Mouse (Mus musculus) heart, embryonic 13.5 days (tissue): ENCODE measurements around the gene Zc3h18. TPM values are rescaled to one million over a fixed set of nuclear protein-coding genes. Genes with fewer than 3 reads are reported as not detected.

Experiments
- ATAC-seq: fragments of 200-750 bp; cut with Nextera tagmentation; 2 replicates; pipeline ENCODE4 v1.8.0; 2017; ENCODE audit warnings: moderate TSS enrichment; ENCODE audit not compliant: insufficient number of reproducible peaks, low FRiP score, low TSS enrichment; ENCODE audit errors: extremely low read depth
- H3K27ac ChIP-seq: fragments of 300-500 bp; sonication (generic); replicated peaks from 2 replicates; pipeline ENCODE4 v1.5.1; 2015; ENCODE audit warnings: moderate library complexity, mild to moderate bottlenecking, inconsistent platforms
- H3K27me3 ChIP-seq: fragments of 300-500 bp; sonication (generic); replicated peaks from 2 replicates; pipeline ENCODE4 v1.6.1; 2015; ENCODE audit warnings: mild to moderate bottlenecking, inconsistent platforms
- H3K36me3 ChIP-seq: fragments of 300-500 bp; sonication (generic); 2 replicates; pipeline ENCODE4 v1.6.1; 2015; ENCODE audit warnings: mild to moderate bottlenecking, inconsistent platforms
- H3K4me1 ChIP-seq: fragments of 300-500 bp; sonication (generic); 2 replicates; pipeline ENCODE4 v1.6.1; 2015; ENCODE audit warnings: inconsistent platforms
- H3K4me2 ChIP-seq: fragments of 300-500 bp; sonication (generic); 2 replicates; pipeline ENCODE4 v1.6.1; 2015; ENCODE audit warnings: inconsistent platforms, mild to moderate bottlenecking, moderate library complexity
- H3K4me3 ChIP-seq: fragments of 300-500 bp; sonication (generic); 2 replicates; pipeline ENCODE4 v1.5.1; 2015; ENCODE audit warnings: moderate library complexity, mild to moderate bottlenecking, inconsistent platforms
- H3K9ac ChIP-seq: fragments of 300-500 bp; sonication (generic); 2 replicates; pipeline ENCODE4 v1.6.1; 2015; ENCODE audit warnings: inconsistent platforms, mild to moderate bottlenecking, moderate library complexity
- H3K9me3 ChIP-seq: fragments of 300-500 bp; sonication (generic); 2 replicates; pipeline ENCODE4 v1.6.1; 2016; ENCODE audit warnings: inconsistent platforms
- WGBS: fragments of 180-500 bp; shearing (Covaris S2); methylation state at CpG from one replicate; pipeline ENCODE4 v1.1.7; 2015; ENCODE audit warnings: mixed read lengths; 5-methylcytosine and 5-hydroxymethylcytosine counted together
- polyA plus RNA-seq: library from polyadenylated mRNA; unstranded; fragments of >200 nt; fragmentation: Nextera tagmentation; extraction: Ambion mirVana; gene quantifications from 2 replicates; pipeline ENCODE4 v1.2.1, GENCODE M21; 2015

Zc3h18 gene
- polyA plus RNA-seq, 1 experiment from 2014 or later: 31.1 TPM

GRCm38 (mm10) chr8:122336251-122336910, 40.0 kb upstream of the Zc3h18 start:
- Histone ChIP-seq H3K4me3 (peak overlapping the region; percentile 45), H3K27me3 (peaks cover 22% of the 10 kb centered on the region), H3K9me3 (no peaks in the 10 kb centered on the region), H3K4me1 (peaks cover 30% of the 10 kb centered on the region), H3K4me2 (peak overlapping the region; percentile 68), H3K27ac (no peak overlapping the region), H3K36me3 (peaks cover 89% of the 10 kb centered on the region), H3K9ac (peak overlapping the region; percentile 75)
- ATAC-seq: no peak; the same call in 1 of the 2 replicates
- 35% methylated on average over 81 of the region's 81 CpGs for WGBS

GRCm38 (mm10) chr8:122338852-122339251, 37.6 kb upstream of the Zc3h18 start:
- H3K9ac ChIP-seq: no peak overlapping the region
- H3K36me3 ChIP-seq: peaks cover 68% of the 10 kb centered on the region
- 61% methylated on average over 6 of the region's 6 CpGs for WGBS
- no peak overlapping the region for H3K4me2 ChIP-seq
- H3K27me3 ChIP-seq: peaks cover 22% of the 10 kb centered on the region
- peaks cover 44% of the 10 kb centered on the region for H3K4me1 ChIP-seq
- no peak overlapping the region for H3K4me3 ChIP-seq
- no peak overlapping the region for H3K27ac ChIP-seq
- ATAC-seq: no peak
- no peaks in the 10 kb centered on the region for H3K9me3 ChIP-seq

- no peak for ATAC-seq
- H3K36me3 ChIP-seq: peaks cover 49% of the 10 kb centered on the region
- H3K27ac ChIP-seq: no peak overlapping the region
- H3K4me3 ChIP-seq: no peak overlapping the region
- H3K27me3 ChIP-seq: peaks cover 11% of the 10 kb centered on the region; the same call in 1 of the 2 replicates
- H3K4me1 ChIP-seq: peaks cover 56% of the 10 kb centered on the region
- 82% methylated on average over 3 of the region's 3 CpGs for WGBS
- no peaks in the 10 kb centered on the region for H3K9me3 ChIP-seq
- H3K4me2 ChIP-seq: no peak overlapping the region
- H3K9ac ChIP-seq: no peak overlapping the region
Measured at GRCm38 (mm10) chr8:122340761-122341160, 35.6 kb upstream of the Zc3h18 start.

GRCm38 (mm10) chr8:122341790-122342189, 34.6 kb upstream of the Zc3h18 start:
- no peak for ATAC-seq
- peak overlapping the region; percentile 52 for H3K9ac ChIP-seq
- peaks cover 5% of the 10 kb centered on the region; the same call in 1 of the 2 replicates for H3K27me3 ChIP-seq
- 72% methylated on average over 6 of the region's 6 CpGs for WGBS
- peaks cover 39% of the 10 kb centered on the region for H3K36me3 ChIP-seq
- H3K4me2 ChIP-seq: no peak overlapping the region
- no peak overlapping the region for H3K4me3 ChIP-seq
- peaks cover 46% of the 10 kb centered on the region for H3K4me1 ChIP-seq
- no peaks in the 10 kb centered on the region for H3K9me3 ChIP-seq
- no peak overlapping the region for H3K27ac ChIP-seq

GRCm38 (mm10) chr8:122342362-122342761, 34.0 kb upstream of the Zc3h18 start:
- Histone ChIP-seq H3K27me3 (no peaks in the 10 kb centered on the region), H3K4me3 (no peak overlapping the region), H3K4me2 (peak overlapping the region; percentile 76), H3K27ac (peak overlapping the region; percentile 32; the same call in 1 of the 2 replicates), H3K9ac (peak overlapping the region; percentile 76), H3K4me1 (peaks cover 46% of the 10 kb centered on the region), H3K9me3 (no peaks in the 10 kb centered on the region), H3K36me3 (peaks cover 33% of the 10 kb centered on the region)
- no peak for ATAC-seq
- WGBS: 35% methylated on average over 5 of the region's 5 CpGs

- peaks cover 50% of the 10 kb centered on the region for H3K4me1 ChIP-seq
- H3K9ac ChIP-seq: peak overlapping the region; percentile 76
- no peaks in the 10 kb centered on the region for H3K27me3 ChIP-seq
- H3K4me2 ChIP-seq: peak overlapping the region; percentile 76
- WGBS: 4% methylated on average over 9 of the region's 9 CpGs
- H3K36me3 ChIP-seq: peaks cover 29% of the 10 kb centered on the region
- peak overlapping the region; percentile 32; the same call in 1 of the 2 replicates for H3K27ac ChIP-seq
- peak overlapping the region; percentile 48 for H3K4me3 ChIP-seq
- H3K9me3 ChIP-seq: no peaks in the 10 kb centered on the region
- no peak for ATAC-seq
Measured at GRCm38 (mm10) chr8:122342806-122343209, 33.6 kb upstream of the Zc3h18 start.

GRCm38 (mm10) chr8:122343341-122343740, 33.1 kb upstream of the Zc3h18 start:
- peak overlapping the region; percentile 76 for H3K9ac ChIP-seq
- H3K4me1 ChIP-seq: peaks cover 56% of the 10 kb centered on the region
- peak overlapping the region; percentile 32; the same call in 1 of the 2 replicates for H3K27ac ChIP-seq

GRCm38 (mm10) chr8:122343758-122344157, 32.7 kb upstream of the Zc3h18 start:
- ATAC-seq: no peak
- peaks cover 60% of the 10 kb centered on the region for H3K4me1 ChIP-seq

More at GRCm38 (mm10) chr8:122343341-122343740, 33.1 kb upstream of the Zc3h18 start:
- Histone ChIP-seq H3K27me3 (no peaks in the 10 kb centered on the region), H3K4me3 (peak overlapping the region; percentile 48), H3K9me3 (no peaks in the 10 kb centered on the region), H3K4me2 (peak overlapping the region; percentile 76), H3K36me3 (peaks cover 23% of the 10 kb centered on the region)
- no peak for ATAC-seq
- 9% methylated on average over 11 of the region's 11 CpGs for WGBS

GRCm38 (mm10) chr8:122344219-122344618, 32.2 kb upstream of the Zc3h18 start:
- Histone ChIP-seq H3K9ac (peak overlapping the region; percentile 76), H3K36me3 (peaks cover 15% of the 10 kb centered on the region), H3K4me1 (peaks cover 65% of the 10 kb centered on the region), H3K4me2 (peak overlapping the region; percentile 76), H3K27ac (no peak overlapping the region), H3K27me3 (no peaks in the 10 kb centered on the region), H3K9me3 (no peaks in the 10 kb centered on the region), H3K4me3 (no peak overlapping the region)
- WGBS: 0% methylated on average over 2 of the region's 5 CpGs
- ATAC-seq: 0 out of 2 replicates have a peak, but pooled peaks have one; percentile 9

More at GRCm38 (mm10) chr8:122343758-122344157, 32.7 kb upstream of the Zc3h18 start:
- peak overlapping the region; percentile 76 for H3K4me2 ChIP-seq
- no peaks in the 10 kb centered on the region for H3K9me3 ChIP-seq
- 1% methylated on average over 14 of the region's 14 CpGs for WGBS
- peak overlapping the region; percentile 48 for H3K4me3 ChIP-seq
- 0 out of 2 replicates have a peak overlapping the region, but pooled peaks have one; percentile 32 for H3K27ac ChIP-seq
- H3K36me3 ChIP-seq: peaks cover 19% of the 10 kb centered on the region
- peak overlapping the region; percentile 76 for H3K9ac ChIP-seq
- H3K27me3 ChIP-seq: no peaks in the 10 kb centered on the region

- no peak for ATAC-seq
- peak overlapping the region; percentile 29; the same call in 1 of the 2 replicates for H3K27ac ChIP-seq
Measured at GRCm38 (mm10) chr8:122345181-122346095, 31.0 kb upstream of the Zc3h18 start.

More at GRCm38 (mm10) chr8:122345181-122346095, 31.0 kb upstream of the Zc3h18 start:
- no peak overlapping the region for H3K4me2 ChIP-seq
- H3K9me3 ChIP-seq: no peaks in the 10 kb centered on the region
- H3K4me1 ChIP-seq: peaks cover 77% of the 10 kb centered on the region
- no peaks in the 10 kb centered on the region for H3K27me3 ChIP-seq
- no peak overlapping the region for H3K4me3 ChIP-seq
- H3K36me3 ChIP-seq: peaks cover 2% of the 10 kb centered on the region
- 57% methylated on average over 12 of the region's 12 CpGs for WGBS
- peak overlapping the region; percentile 1 for H3K9ac ChIP-seq
